Mouse (Mus musculus): ENCODE results near the gene Exoc3l.

The Exoc3l gene

GRCm38 (mm10) chr8:105295895-105296573, at the start of gene Exoc3l:
TSS of gene Exoc3l (minus strand) at chr8:105296101.
- no peak for DNase-seq

GRCm38 (mm10) chr8:105345061-105345975, 49.4 kb upstream of the Exoc3l start:
- DNase-seq: no peak

DNA sequence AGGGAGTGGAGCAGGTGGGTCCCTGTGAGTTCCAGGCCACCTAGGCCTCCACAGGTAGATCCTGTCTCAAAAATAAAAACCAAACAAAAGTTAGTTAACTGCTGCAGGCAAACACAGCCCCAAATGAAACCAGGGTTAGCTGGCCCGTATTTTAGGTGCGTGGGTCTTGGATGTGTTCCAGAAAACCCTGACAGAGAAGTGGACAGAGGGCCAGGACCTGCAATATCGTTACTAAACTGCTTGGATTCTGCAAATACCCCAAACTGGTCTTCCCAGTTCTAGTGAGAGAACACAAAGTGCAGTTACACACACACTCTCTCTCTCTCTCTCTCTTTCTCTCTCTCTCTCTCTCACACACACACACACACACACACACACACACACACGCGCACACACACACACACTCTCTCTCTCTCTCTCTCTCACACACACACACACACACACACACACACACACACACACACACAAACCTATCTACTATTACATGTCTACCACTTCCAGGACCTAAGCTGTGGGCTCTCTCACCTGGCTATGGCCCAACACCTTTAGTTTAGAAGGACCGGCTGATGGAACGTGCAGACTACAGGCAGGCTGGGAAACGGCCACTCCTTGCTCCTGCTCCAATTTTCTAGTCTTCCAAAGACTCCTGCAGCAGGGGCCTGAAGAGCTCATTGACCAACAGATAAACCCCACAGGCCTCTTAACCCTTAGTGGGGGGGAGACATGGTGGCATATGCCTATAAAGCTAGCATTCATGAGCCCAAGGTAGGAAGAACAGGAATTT, 48.1 kb upstream of the Exoc3l start:
- no peak for DNase-seq

DNA sequence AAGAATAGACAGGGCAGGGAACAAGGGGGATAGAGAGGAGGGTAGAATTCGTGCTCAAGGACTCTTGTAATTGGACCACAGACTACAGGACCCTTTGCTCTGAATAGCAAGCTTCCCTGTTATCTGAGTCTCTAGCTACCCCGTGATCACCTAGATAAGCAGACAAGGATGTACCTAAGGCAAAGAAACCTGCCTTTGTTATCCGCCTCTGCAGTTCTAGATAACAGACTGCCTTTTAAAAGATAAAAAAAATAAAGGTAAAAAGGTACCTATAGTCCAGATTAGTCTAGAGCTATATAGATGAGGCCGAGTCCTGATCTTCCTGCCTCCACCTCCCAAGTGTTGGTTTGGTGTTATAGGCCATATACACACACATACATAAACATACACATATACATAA, 46.9 kb upstream of the Exoc3l start:
- no peak for DNase-seq

DNA sequence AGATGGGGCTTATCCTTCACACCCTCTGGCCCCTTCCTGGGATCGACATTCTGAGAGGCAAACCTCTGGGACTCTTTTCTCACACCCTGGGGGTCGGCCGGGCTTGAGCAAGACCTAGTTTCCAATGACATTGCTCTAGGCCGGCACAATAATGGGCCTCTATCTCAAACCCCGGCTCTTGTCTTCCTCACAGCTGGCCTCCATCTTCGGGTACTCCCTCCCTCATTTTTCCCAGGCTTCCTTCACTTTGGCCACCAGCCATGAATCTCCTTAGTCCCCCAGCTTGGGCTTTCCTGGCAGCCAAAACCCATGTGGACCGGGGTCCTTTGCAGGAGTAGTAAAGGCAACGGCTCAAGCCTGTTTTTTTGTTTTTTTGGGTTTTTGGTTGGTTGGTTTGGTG, 45.5 kb upstream of the Exoc3l start:
- no peak for DNase-seq

- DNase-seq: no peak
Measured at GRCm38 (mm10) chr8:105339886-105340635, 44.2 kb upstream of the Exoc3l start.

GRCm38 (mm10) chr8:105338992-105339391, 43.1 kb upstream of the Exoc3l start:
- no peak for DNase-seq

DNA sequence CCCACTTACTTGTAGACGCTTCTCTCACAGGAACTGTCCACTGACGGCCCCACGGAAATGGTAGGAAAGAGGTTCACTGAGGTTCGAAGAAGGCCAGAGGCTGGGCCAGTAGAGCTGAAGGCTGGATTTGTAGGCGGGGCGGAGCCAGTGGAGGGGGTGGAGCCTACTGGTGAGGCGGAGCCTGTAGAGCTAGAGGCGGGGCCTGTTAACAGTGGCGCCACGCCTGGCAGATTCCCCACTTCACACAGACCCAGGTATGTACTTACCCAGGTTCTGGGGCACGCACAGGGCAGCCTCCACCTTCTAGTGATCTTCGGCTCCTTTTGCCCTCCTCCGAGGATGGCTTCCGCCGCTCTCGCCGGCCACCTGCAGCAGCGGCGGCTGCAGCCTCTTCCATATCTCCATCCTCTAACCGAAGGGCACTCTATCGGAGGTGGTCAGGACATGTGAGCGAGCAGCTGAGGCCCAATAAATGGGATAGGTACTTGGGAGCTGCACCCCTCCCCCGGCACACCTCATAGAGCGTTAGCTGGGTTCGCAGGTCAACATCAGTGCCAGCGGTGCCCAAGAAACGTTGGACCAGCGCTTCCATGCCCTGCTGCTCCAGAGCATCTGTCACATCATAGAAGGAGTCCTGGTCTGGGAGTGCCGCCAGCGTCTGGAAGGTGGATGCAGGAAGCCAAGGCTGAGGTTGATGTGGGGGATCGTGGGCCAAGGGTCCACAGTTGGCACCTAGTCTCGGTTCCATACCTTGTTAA, 40.7 kb upstream of the Exoc3l start:
- peak; percentile 27 to 35 for DNase-seq

GRCm38 (mm10) chr8:105332523-105332922, 36.6 kb upstream of the Exoc3l start:
- DNase-seq: no peak

DNA sequence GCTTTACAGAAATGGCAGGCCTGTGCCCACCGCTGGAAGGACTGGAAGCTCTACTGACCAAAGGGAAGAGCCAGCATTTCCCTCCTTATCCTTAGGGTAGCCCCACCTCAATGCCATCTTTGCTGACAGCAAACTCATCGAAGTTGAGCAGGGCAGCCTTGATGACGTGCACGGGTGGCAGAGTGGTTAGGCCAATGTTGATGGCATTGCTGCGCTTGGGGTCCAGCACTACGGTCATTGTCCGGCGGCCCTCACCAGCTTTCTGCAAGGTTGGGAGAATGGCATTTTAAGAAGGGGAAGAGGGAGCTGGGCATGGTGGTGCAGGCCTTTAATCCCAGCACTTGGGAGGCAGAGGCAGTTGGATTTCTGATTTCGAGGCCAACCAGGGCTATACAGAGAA, 36.0 kb upstream of the Exoc3l start:
- no peak for DNase-seq

GRCm38 (mm10) chr8:105331469-105331868, 35.6 kb upstream of the Exoc3l start:
- no peak for DNase-seq

GRCm38 (mm10) chr8:105330325-105330724, 34.4 kb upstream of the Exoc3l start:
- no peak for DNase-seq

DNA sequence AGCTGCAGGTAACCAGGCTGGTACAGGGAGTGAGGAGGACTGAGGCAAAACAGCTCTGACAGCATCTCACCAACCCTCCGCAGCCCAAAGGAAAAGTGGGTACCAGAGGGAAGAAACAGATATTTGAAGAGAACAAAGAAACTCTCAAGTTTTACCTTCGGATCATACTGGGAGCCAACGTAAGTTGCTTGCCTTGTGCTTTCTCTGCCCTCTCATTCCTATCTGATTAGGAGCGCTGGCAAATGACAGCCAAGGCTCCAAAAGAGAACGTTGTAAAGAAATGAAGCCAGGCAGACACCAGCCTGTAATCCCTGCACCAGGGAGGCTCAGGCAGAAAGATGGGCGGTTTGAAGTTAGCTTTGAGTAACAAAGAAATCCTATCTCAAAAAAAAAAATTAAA, 31.1 kb upstream of the Exoc3l start:
- DNase-seq: no peak

GRCm38 (mm10) chr8:105326141-105326672, 30.3 kb upstream of the Exoc3l start, which contains the start of the genes Lrrc29 and Tmem208:
TSS of gene Lrrc29 (minus strand) at chr8:105326278.
TSS of gene Tmem208 (plus strand) at chr8:105326354.
- peak; percentile 98 to 99 for DNase-seq

GRCm38 (mm10) chr8:105325641-105326093, 29.8 kb upstream of the Exoc3l start:
- no peak for DNase-seq

DNA sequence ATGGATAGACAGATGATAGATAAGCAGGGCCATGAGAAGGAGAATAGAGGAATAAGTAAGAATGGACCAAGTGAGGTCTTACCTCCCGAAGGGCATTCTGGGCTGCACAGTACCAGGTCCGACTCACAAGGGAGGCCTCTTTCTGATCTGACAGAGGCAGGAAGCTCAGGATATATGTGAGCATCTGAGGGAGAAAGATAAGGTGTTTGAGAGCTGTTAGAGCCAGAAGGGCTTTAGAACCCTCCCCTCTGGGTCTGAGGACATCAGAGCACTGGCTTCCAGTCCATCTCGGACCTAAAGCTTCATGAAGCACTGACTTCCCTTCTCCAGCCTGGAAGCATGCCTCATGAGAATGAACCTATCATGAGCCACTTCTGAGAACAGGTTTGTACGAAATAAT, 27.3 kb upstream of the Exoc3l start:
- no peak for DNase-seq

GRCm38 (mm10) chr8:105318662-105319190, 22.8 kb upstream of the Exoc3l start:
- DNase-seq: no peak

- no peak for DNase-seq
Measured at GRCm38 (mm10) chr8:105317941-105318340, 22.0 kb upstream of the Exoc3l start.

DNA sequence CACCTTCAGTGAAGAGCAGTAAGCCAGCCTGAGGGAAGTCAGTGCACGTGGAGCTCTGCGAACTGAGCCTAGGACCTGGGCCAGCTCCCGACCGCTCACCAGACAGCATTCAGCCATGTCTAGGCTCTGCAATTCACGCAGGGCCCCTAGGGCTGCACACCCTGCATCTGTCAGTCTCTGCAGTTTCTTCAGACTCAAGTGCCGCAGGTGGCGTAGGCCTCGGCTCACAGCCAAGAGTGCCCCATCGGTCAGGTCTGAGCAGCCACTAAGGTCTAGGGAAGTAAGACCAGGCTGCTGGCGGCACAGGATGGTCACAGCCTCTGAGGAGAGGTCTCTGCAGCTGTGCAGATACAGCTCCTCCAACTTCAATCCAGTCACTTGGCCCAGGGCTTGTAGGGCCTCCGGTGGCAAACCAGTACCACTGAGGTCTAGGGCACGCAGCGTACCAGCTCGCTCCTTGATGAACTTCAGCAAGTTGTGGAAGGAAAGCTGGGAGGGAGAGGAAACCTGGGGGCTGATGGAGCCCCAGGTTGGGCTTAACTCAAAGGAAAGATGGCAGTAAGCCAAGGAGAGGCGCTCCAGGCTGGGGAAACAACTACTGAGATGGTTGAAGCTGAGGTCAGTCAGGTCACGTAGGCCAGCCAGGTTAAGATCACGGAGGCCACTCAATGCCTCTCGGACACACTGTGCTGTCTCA, 19.3 kb upstream of the Exoc3l start:
- no peak for DNase-seq
